Mouse (Mus musculus): ENCODE data around the gene AC131692.1.

- no peak; the same call in 1 of the 2 replicates for TF ChIP-seq CTCF (IDR thresholded peaks at IDR 0.05)
- peak; percentile 77; the same call in 1 of the 2 replicates for TF ChIP-seq EP300 (IDR thresholded peaks at IDR 0.05)
These were observed 47.7 kb upstream of the AC131692.1 start, which contains the start of gene Syvn1 for GRCm38 (mm10) chr19:6046294-6047153.

Measured in lung, postnatal 0 days (tissue).